Mouse (Mus musculus) thymus, postnatal 25 days (tissue): ENCODE results near the gene Mfsd11.
"Not testable (repeated sequence)": the region's sequence is repeated elsewhere in the genome, so short reads cannot be mapped to it uniquely, and the experiment has no call there.

ENCODE experiments used
- DNase-seq: peaks from one replicate; pipeline ENCODE4 v3.0.0; 2022

The Mfsd11 gene

GRCm38 (mm10) chr11:116893532-116894442 lies 41.5 kb downstream of the Mfsd11 start:
- DNase-seq: no peak

DNA sequence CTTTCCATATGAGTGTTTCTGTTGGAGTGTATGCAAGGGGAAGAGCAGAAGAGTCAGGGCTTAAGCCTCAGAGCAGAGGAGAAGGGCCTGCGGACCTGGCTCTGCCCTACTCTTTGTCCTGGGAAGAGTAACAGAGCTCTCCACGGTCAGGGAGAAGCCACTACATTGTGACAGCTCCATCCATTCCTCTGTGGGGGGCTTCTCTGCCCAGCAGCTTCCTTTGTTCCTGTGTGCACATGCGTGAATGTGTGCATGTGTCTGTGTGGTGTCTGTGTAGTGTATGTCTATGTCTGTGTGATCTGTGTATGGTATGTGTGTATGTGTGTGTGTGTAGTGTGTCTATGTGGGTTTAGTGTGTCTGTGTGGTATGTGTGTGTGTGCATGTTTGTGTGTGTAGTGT lies 43.2 kb downstream of the Mfsd11 start:
- no peak for DNase-seq

DNA sequence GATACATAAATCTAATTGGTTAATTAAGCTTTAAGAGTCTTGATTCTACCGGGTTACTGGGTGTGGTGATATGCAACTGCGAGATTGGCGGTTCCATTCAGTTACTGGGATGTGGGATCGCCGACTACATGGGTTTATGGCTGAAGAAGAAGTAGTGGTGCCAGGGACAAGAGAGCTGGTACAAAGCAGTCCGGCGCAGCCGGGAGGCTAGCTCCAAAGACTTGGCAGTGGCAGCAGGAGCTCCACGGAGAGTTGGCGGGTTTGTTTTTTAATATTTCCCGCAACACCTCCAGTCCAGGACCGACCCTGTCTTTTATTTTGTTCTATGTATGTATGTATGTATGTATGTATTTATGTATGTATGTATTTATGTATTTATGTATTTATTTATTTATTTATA lies 47.0 kb downstream of the Mfsd11 start:
- DNase-seq: no peak

GRCm38 (mm10) chr11:116902588-116902987 lies 50.3 kb downstream of the Mfsd11 start:
- DNase-seq: not testable (repeated sequence)

- no peak for DNase-seq
Observed at GRCm38 (mm10) chr11:116905741-116906456, 53.7 kb downstream of the Mfsd11 start.

DNA sequence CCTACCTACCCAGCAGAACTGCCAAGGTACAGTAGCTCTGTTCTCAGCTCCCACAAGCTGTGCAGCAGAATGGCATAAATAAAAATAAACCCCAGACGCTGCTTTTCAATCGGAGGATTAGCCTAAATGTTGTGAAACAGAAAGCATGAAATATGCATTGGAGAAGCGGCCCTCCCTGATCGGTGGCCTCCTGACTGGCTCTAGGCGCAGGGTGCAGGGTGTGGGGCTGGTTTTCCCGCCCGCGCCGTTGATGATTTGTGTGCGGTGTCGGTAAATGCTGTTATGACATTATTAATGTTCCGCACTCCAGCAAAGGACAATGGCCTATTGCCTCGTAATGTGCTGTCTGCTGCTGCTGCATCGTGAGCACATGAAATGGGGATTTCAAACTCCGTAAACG lies 61.3 kb downstream of the Mfsd11 start:
- no peak for DNase-seq

DNA sequence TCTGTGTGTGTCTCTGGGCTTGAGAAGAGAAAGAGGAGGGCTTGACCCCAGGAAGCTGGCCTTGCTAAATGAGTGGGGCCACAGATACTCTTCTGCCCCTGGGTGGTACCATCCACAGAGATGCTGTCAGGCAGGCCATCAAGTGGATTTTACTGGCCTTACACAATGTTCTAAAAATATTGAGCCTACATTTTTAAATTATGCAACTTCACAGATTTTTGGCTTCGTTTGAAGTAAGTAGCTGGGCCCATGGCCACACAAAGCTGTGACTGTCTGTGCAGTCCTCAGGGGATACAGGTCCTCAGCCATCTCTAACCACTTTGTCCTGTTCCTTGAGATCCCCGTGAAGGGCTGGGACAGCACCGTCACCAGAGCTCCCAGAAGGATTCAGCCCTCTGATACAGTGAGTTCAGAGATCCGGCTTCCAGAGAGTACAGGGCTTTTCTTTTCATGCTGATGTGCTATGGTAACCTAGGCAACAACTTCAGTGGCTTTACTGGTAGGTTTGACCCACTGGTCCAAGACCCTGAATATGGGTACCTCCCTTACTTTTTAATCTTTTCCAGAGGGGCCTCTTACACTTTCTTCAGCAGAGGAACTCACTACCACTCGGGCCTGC lies 62.1 kb downstream of the Mfsd11 start:
- DNase-seq: no peak

DNA sequence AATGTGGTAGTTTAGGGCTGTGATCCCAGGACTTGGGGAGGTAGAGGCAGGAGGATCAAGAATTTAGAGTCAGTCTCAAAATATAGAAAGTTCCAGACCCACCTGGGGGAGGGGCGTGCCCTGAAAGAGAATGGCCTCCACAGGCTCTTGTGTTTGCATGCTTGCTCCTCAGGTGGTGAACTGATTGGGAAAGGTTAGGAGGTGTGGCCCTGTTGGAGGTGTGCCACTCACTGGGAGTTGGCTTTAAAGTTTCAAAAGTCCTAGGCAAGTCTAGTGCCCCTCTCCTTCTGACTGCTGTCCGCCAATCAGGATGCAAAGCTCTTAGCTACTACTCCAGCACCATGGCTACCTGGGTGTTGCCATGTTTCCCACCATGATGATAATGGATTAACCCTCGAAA lies 63.0 kb downstream of the Mfsd11 start:
- DNase-seq: no peak

DNA sequence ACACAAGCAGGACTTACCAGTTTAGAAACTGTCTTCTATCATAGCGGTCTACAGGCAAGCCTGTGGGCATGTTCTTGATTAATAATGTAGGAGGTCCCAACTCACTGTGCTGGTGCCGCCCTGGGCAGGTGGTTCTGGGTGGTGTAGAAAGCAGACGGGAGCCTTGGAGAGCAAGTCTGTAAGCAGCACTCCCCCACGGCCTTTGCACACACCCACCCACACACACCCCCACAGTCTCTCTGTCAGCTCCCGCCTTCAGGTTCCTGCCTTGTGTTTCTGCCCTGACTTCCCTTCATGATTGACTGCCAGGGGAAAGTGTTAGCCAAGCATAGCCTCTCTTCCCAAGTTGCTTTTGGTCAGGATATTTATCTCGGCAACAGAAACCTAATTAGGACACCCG lies 65.1 kb downstream of the Mfsd11 start:
- no peak for DNase-seq

DNA sequence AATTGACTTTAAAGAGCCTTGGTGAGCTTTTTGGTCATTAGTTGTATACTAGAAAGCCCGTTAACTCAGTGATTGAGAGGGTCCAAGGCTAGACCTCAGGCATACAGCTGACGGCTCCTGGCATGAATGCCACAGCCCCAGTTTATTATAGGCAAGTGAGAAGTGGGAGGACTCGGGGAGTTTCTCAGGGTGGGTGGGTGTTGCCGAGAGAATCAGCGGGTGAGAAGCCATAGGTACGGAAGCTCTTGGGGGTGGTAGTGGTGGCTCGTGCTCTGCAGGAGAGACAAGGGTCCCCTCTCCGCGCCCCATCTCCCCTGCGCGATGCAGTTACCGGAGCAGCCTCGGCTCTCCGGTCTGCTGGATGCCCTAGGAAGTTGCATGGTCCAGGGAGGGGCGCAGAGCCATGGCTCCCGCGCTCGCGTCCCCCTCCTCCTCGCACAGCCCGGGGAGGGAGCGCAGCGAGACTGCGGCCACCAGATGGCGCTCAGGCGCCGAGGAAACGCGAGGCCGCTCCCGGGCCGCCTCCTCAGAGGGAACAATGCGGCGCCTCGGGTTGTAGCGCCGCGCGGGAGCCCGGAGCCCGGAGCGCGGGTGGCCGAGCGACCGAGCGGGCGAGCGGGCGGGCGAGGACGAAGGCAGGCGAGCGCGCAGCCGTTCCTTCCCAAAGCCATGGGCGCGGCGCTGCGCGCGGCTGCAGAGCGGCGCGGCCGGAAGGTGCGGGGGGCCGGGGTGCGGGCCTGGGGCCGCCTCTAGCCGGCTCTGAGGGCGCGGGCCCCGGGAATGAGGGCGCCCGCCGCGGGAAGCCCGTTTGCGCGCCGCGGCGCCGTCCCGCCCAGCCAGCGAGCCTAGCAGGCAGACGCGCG lies 66.3 kb downstream of the Mfsd11 start, which contains the start of gene Mgat5b:
Mgat5b (plus strand) TSS at position 541 of the 863 bp plus-strand sequence.
- DNase-seq: peak; percentile 87

GRCm38 (mm10) chr11:116919186-116920020 lies 67.2 kb downstream of the Mfsd11 start:
- DNase-seq: no peak

DNA sequence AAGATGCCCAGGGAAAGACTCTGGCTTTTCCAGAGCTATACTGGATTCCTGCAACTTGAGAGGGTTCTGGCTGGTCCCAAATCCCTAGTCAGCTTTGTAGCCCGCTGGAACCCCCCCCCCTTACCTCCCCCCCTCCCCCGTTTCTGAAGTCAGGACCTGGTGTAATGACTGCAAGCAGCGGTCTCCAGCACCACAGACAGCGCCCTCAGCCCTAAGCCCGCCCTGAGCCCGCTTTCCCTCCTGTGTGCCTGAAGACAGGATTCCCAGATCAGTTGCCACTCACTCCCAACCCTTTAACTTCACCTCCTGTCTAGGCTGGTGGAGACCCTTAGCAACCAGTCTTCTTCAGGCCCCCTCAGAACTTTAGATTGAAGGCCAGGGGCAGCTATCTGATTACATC lies 68.5 kb downstream of the Mfsd11 start:
- DNase-seq: no peak

- DNase-seq: no peak
Observed at GRCm38 (mm10) chr11:116922058-116922457, 69.8 kb downstream of the Mfsd11 start.
